Mouse (Mus musculus) bone marrow macrophage, adult 2 months (primary cell): ENCODE measurements around the gene Gan.

Source experiments
- CTCF ChIP-seq: IDR thresholded peaks from 2 replicates; pipeline ENCODE4 v1.5.1; 2012; ENCODE audit warnings: low read depth, mild to moderate bottlenecking, low read length, moderate library complexity
- POLR2A ChIP-seq: IDR thresholded peaks from 2 replicates; pipeline ENCODE4 v1.6.1; 2012; ENCODE audit warnings: mild to moderate bottlenecking, low read depth, low read length, borderline replicate concordance

DNA sequence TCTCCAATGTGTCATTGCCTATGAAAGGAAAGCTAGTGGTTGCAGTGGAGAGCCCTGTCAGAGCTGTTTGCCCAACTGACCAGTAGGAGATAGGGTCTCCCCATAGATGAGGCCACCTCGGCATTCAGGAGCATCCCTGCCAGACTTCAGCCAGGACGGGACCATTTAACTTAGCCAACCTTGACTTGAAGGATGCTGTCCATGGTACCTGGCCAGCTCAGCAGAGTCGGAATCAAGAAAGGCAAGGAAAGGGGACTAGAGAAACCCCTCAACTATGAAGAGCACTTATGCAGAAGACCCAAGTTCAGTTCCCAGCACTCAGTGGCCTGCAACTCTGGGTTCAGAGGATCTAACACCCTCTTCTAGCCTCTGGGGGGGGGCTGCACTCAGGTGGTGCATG, 15.8 kb downstream of the Gan start:
- TF ChIP-seq CTCF: no peak
- no peak for TF ChIP-seq POLR2A
